Mouse (Mus musculus): Measurements from ENCODE around the gene Zcchc18. TPM values are rescaled to one million over a fixed set of nuclear protein-coding genes. Genes with fewer than 3 reads are reported as not detected.

Gene Zcchc18
- polyA plus RNA-seq (2014; fragmentation: Illumina TruSeq; extraction: RNeasy Lipid Tissue Mini Kit (QIAGEN cat#74804); ENCODE audit: low read depth, low replicate concordance): not detected

GRCm38 (mm10) chrX:136992978-136993547 lies at the start of gene Zcchc18:
TSS of gene Zcchc18 (plus strand) at chrX:136993155.

GRCm38 (mm10) chrX:136975397-136975796 lies 17.6 kb upstream of the Zcchc18 start, which contains the start of gene Tmsb15b2:
TSS of gene Tmsb15b2 (minus strand) at chrX:136975497.

GRCm38 (mm10) chrX:136976424-136977084 lies 16.4 kb upstream of the Zcchc18 start, which contains the start of the genes Tmsb15l and Tmsb15b1:
TSS of gene Tmsb15l (minus strand) at chrX:136976869.
TSS of gene Tmsb15b1 (minus strand) at chrX:136976874.

GRCm38 (mm10) chrX:137038000-137038483 lies 45.1 kb downstream of the Zcchc18 start, which contains the start of gene Slc25a53:
TSS of gene Slc25a53 (minus strand) at chrX:137038302.

Other genes with a start within 250 kb of the Zcchc18 start
- 218 TPM for gene Morf4l2, start 249.5 kb upstream of the Zcchc18 start, polyA plus RNA-seq (2014; fragmentation: Illumina TruSeq; extraction: RNeasy Lipid Tissue Mini Kit (QIAGEN cat#74804); ENCODE audit: low read depth, low replicate concordance)
- gene Glra4, start 213.0 kb upstream of the Zcchc18 start, polyA plus RNA-seq (2014; fragmentation: Illumina TruSeq; extraction: RNeasy Lipid Tissue Mini Kit (QIAGEN cat#74804); ENCODE audit: low read depth, low replicate concordance): not detected
- gene Plp1, start 170.5 kb upstream of the Zcchc18 start, polyA plus RNA-seq (2014; fragmentation: Illumina TruSeq; extraction: RNeasy Lipid Tissue Mini Kit (QIAGEN cat#74804); ENCODE audit: low read depth, low replicate concordance): 1.2 TPM
- gene Rab9b, start 124.4 kb upstream of the Zcchc18 start, polyA plus RNA-seq (2014; fragmentation: Illumina TruSeq; extraction: RNeasy Lipid Tissue Mini Kit (QIAGEN cat#74804); ENCODE audit: low read depth, low replicate concordance): not detected
- not detected for gene H2bfm, start 65.8 kb upstream of the Zcchc18 start, polyA plus RNA-seq (2014; fragmentation: Illumina TruSeq; extraction: RNeasy Lipid Tissue Mini Kit (QIAGEN cat#74804); ENCODE audit: low read depth, low replicate concordance)
- 18.0 TPM for gene Tmsb15b2, start 17.7 kb upstream of the Zcchc18 start, polyA plus RNA-seq (2014; fragmentation: Illumina TruSeq; extraction: RNeasy Lipid Tissue Mini Kit (QIAGEN cat#74804); ENCODE audit: low read depth, low replicate concordance)
- gene Tmsb15l, start 16.3 kb upstream of the Zcchc18 start, polyA plus RNA-seq (2014; fragmentation: Illumina TruSeq; extraction: RNeasy Lipid Tissue Mini Kit (QIAGEN cat#74804); ENCODE audit: low read depth, low replicate concordance): 3.7 TPM
- gene Tmsb15b1, start 16.3 kb upstream of the Zcchc18 start, polyA plus RNA-seq (2014; fragmentation: Illumina TruSeq; extraction: RNeasy Lipid Tissue Mini Kit (QIAGEN cat#74804); ENCODE audit: low read depth, low replicate concordance): 3.3 TPM
- 2.5 TPM for gene Slc25a53, start 45.1 kb downstream of the Zcchc18 start, polyA plus RNA-seq (2014; fragmentation: Illumina TruSeq; extraction: RNeasy Lipid Tissue Mini Kit (QIAGEN cat#74804); ENCODE audit: low read depth, low replicate concordance)
- 7.7 TPM for gene Fam199x, start 56.4 kb downstream of the Zcchc18 start, polyA plus RNA-seq (2014; fragmentation: Illumina TruSeq; extraction: RNeasy Lipid Tissue Mini Kit (QIAGEN cat#74804); ENCODE audit: low read depth, low replicate concordance)
- not detected for gene Esx1, start 128.9 kb downstream of the Zcchc18 start, polyA plus RNA-seq (2014; fragmentation: Illumina TruSeq; extraction: RNeasy Lipid Tissue Mini Kit (QIAGEN cat#74804); ENCODE audit: low read depth, low replicate concordance)

Data from liver, adult 10 weeks (tissue).